Mouse (Mus musculus): Measurements from ENCODE around the gene Mypn. TPM values are rescaled to one million over a fixed set of nuclear protein-coding genes. Genes with fewer than 3 reads are reported as not detected.

The Mypn gene
- total and polyA plus RNA-seq, 2 experiments from 2014 or later: 0.22 to 0.74 TPM

DNA sequence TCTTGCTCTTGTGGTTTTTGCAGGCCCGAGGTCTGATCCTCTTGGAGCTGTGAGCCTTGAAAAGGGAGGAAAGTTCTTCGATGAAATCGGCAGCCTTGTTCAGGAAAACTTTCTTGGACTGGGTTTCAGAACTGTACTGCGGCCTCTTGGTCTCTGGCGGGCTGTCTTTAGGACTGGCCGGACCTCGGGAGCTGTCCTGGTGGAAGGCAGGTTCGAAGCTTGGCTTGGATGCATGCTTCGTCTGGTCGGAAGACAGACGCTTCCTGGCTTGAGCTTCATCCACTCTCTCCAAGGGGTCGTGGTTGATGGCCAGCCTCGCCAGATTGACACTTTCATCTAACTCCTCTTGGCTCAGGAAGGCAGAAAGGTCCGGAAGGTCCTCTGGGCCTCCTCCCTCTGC, 11.0 kb downstream of the Mypn start:
- no peak for DNase-seq (ENCODE audit: low spot score)
- Histone ChIP-seq H3K36me3 (ENCODE audit: insufficient read depth, low read length) (no peaks in the 10 kb centered on the region), H3K9ac (replicated peaks; ENCODE audit: low read length, poor library complexity, severe bottlenecking) (no peak overlapping the region), H3K27ac (ENCODE audit: low read depth, low read length) (no peak overlapping the region), H3K9me3 (ENCODE audit: low read length) (no peaks in the 10 kb centered on the region), H3K4me1 (ENCODE audit: insufficient read depth, low read length) (no peaks in the 10 kb centered on the region), H3K27me3 (ENCODE audit: insufficient read depth, low read length) (no peaks in the 10 kb centered on the region), H3K4me3 (ENCODE audit: low read depth, low read length) (no peak overlapping the region), H3K4me2 (ENCODE audit: low read depth, low read length, poor library complexity, severe bottlenecking) (no peak overlapping the region)
- no peak for ATAC-seq (ENCODE audit: low FRiP score)
- WGBS: 86% methylated on average over 14 of the region's 14 CpGs
- no peak for TF ChIP-seq CTCF (IDR thresholded peaks at IDR 0.05)

DNA sequence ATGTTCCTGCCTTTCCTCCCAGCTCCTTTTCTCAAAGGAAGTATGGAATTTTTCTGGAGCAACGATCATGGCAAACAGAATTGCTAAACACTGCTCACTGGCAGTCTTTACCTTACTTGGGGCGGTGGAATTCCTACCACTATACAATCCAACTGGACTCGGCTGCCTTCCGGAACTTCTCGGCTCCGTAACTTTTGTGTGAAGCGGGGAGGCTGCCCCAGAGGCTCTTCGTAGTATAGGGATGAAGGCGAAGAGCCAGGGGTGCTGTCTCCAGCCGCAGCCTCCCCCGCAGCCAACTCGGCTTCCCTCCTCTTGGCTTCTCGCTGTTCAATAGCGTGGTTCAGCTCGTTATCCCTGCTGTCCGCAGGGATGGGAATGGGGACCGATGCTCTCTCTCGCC, 11.5 kb downstream of the Mypn start:
- no peaks in the 10 kb centered on the region for H3K36me3 ChIP-seq (ENCODE audit: insufficient read depth, low read length)
- no peak overlapping the region for H3K27ac ChIP-seq (ENCODE audit: low read depth, low read length)
- WGBS: 68% methylated on average over 18 of the region's 18 CpGs
- no peak overlapping the region for H3K9ac ChIP-seq (replicated peaks; ENCODE audit: low read length, poor library complexity, severe bottlenecking)
- DNase-seq (ENCODE audit: low spot score): no peak
- no peaks in the 10 kb centered on the region for H3K4me1 ChIP-seq (ENCODE audit: insufficient read depth, low read length)
- H3K27me3 ChIP-seq (ENCODE audit: insufficient read depth, low read length): no peaks in the 10 kb centered on the region
- H3K4me2 ChIP-seq (ENCODE audit: low read depth, low read length, poor library complexity, severe bottlenecking): no peak overlapping the region
- no peak for ATAC-seq (ENCODE audit: low FRiP score)
- no peak overlapping the region for H3K4me3 ChIP-seq (ENCODE audit: low read depth, low read length)
- no peak for TF ChIP-seq CTCF (IDR thresholded peaks at IDR 0.05)
- H3K9me3 ChIP-seq (ENCODE audit: low read length): no peaks in the 10 kb centered on the region

DNA sequence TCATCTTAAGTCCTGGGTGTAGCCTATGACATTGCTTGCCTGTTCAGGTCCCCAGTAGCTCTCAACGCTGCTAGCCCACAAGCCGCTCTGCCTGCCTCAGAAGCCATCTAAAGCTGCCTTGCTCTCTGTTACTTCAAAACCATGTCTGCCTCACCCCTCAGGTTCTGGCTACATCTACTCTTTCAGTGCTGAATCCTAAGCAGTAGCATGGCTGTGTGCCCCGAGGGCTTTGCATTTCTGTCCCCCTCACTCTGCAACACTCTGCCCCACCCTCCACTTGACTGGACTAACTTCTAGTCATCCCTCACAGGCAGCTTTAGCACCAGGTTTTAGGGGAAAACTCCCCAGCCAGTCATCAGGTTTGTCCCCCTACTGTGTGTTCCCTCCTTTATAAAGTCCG, 19.3 kb downstream of the Mypn start:
- H3K9me3 ChIP-seq (ENCODE audit: low read length): no peaks in the 10 kb centered on the region
- no peaks in the 10 kb centered on the region for H3K27me3 ChIP-seq (ENCODE audit: insufficient read depth, low read length)
- H3K36me3 ChIP-seq (ENCODE audit: insufficient read depth, low read length): no peaks in the 10 kb centered on the region
- no peak overlapping the region for H3K4me2 ChIP-seq (ENCODE audit: low read depth, low read length, poor library complexity, severe bottlenecking)
- no peak for DNase-seq (ENCODE audit: low spot score)
- no peak overlapping the region for H3K4me3 ChIP-seq (ENCODE audit: low read depth, low read length)
- H3K4me1 ChIP-seq (ENCODE audit: insufficient read depth, low read length): no peaks in the 10 kb centered on the region
- no peak for TF ChIP-seq CTCF (IDR thresholded peaks at IDR 0.05)
- ATAC-seq (ENCODE audit: low FRiP score): no peak
- no peak overlapping the region for H3K27ac ChIP-seq (ENCODE audit: low read depth, low read length)
- 87% methylated on average over 4 of the region's 4 CpGs for WGBS
- H3K9ac ChIP-seq (replicated peaks; ENCODE audit: low read length, poor library complexity, severe bottlenecking): no peak overlapping the region

GRCm38 (mm10) chr10:63182177-63182768, 21.5 kb downstream of the Mypn start:
- H3K4me1 ChIP-seq (ENCODE audit: insufficient read depth, low read length): no peaks in the 10 kb centered on the region
- no peak for TF ChIP-seq CTCF (IDR thresholded peaks at IDR 0.05)
- H3K9me3 ChIP-seq (ENCODE audit: low read length): no peaks in the 10 kb centered on the region
- no peak overlapping the region for H3K9ac ChIP-seq (replicated peaks; ENCODE audit: low read length, poor library complexity, severe bottlenecking)
- ATAC-seq (ENCODE audit: low FRiP score): no peak
- H3K27me3 ChIP-seq (ENCODE audit: insufficient read depth, low read length): no peaks in the 10 kb centered on the region
- H3K4me3 ChIP-seq (ENCODE audit: low read depth, low read length): no peak overlapping the region
- no peak for DNase-seq (ENCODE audit: low spot score)
- 73% methylated on average over 5 of the region's 5 CpGs for WGBS
- no peaks in the 10 kb centered on the region for H3K36me3 ChIP-seq (ENCODE audit: insufficient read depth, low read length)
- H3K27ac ChIP-seq (ENCODE audit: low read depth, low read length): no peak overlapping the region
- no peak overlapping the region for H3K4me2 ChIP-seq (ENCODE audit: low read depth, low read length, poor library complexity, severe bottlenecking)

DNA sequence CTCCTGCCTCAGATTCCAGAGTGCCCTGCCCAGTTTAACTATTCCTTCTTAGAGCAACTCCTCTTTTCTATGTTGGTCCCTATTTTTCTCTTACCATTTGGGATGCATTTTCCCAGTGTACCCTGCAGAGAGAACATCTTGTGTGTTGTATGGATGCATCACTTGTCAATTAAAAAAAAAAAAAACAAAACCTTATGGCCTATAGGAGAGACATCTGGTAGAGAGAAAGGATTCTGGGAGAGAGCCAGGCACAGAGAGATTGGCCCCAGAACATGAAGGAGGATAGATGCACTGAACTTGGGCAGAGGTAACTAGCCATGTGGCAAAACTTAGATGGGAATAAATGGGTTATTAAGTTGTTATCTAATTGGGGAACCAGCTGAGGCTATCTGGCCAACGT, 22.6 kb downstream of the Mypn start:
- Histone ChIP-seq H3K9ac (replicated peaks; ENCODE audit: low read length, poor library complexity, severe bottlenecking) (no peak overlapping the region), H3K4me1 (ENCODE audit: insufficient read depth, low read length) (no peaks in the 10 kb centered on the region), H3K36me3 (ENCODE audit: insufficient read depth, low read length) (no peaks in the 10 kb centered on the region), H3K4me3 (ENCODE audit: low read depth, low read length) (no peak overlapping the region), H3K27me3 (ENCODE audit: insufficient read depth, low read length) (no peaks in the 10 kb centered on the region), H3K27ac (ENCODE audit: low read depth, low read length) (no peak overlapping the region), H3K9me3 (ENCODE audit: low read length) (no peaks in the 10 kb centered on the region), H3K4me2 (ENCODE audit: low read depth, low read length, poor library complexity, severe bottlenecking) (no peak overlapping the region)
- 81% methylated on average over 1 of the region's 1 CpGs for whole genome bisulfite sequencing
- no peak for DNase-seq (ENCODE audit: low spot score)
- ATAC-seq (ENCODE audit: low FRiP score): no peak
- no peak for TF ChIP-seq CTCF (IDR thresholded peaks at IDR 0.05)

- Histone ChIP-seq H3K36me3 (ENCODE audit: insufficient read depth, low read length) (no peaks in the 10 kb centered on the region), H3K9ac (replicated peaks; ENCODE audit: low read length, poor library complexity, severe bottlenecking) (no peak overlapping the region), H3K9me3 (ENCODE audit: low read length) (no peaks in the 10 kb centered on the region), H3K4me2 (ENCODE audit: low read depth, low read length, poor library complexity, severe bottlenecking) (no peak overlapping the region), H3K27ac (ENCODE audit: low read depth, low read length) (no peak overlapping the region), H3K4me1 (ENCODE audit: insufficient read depth, low read length) (no peaks in the 10 kb centered on the region), H3K27me3 (ENCODE audit: insufficient read depth, low read length) (no peaks in the 10 kb centered on the region), H3K4me3 (ENCODE audit: low read depth, low read length) (no peak overlapping the region)
- WGBS: 82% methylated on average over 10 of the region's 10 CpGs
- ATAC-seq (ENCODE audit: low FRiP score) (no peak), DNase-seq (ENCODE audit: low spot score) (no peak)
- no peak for TF ChIP-seq CTCF (IDR thresholded peaks at IDR 0.05)
Observed at GRCm38 (mm10) chr10:63179524-63179923, 24.2 kb downstream of the Mypn start.
